In the genomic region with DNA sequence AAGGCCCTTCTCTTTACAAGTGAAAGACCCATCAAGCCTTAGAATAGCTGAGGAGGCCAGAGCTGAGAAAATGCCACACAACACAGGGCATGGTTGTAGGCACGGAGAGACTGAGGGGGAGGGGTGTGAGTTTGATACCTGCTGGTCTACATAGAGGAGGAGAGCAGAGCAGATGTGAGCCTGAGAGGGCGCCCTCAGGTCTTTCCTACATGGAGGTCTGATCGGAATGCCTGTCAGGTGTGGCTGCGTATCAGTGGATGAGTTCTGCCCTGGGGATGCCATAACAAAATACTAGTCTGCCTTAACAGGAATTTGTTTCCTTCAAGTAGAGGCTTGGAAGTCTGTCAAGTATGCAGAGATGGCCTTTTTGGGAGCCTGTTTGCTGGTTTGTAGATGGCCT, we compare ENCODE assay signal across 24 mouse cellular contexts. TPM values are rescaled to one million over a fixed set of nuclear protein-coding genes. Genes with fewer than 3 reads are reported as not detected.
A peak's percentile ranks its signal among the peaks of the same experiment; 100 is the strongest.
DNase-seq lines count a peak whose midpoint lies in the region; ATAC-seq and TF ChIP-seq lines count a peak whose summit lies in the region.
"Had no signal": no experiment of that assay in that cellular context is flagged by ENCODE, and none has a peak within 500 bp of the region (broad histone marks: within the 10 kb centered on the region; RNA-seq: fewer than 3 reads in every experiment).

No protein-coding gene starts in this region.

- no peak overlapping the region for H3K4me2 ChIP-seq in embryonic facial prominence, embryonic 14.5 days (ENCODE audit: low read depth, low read length)
- H3K4me2 ChIP-seq in heart, embryonic 11.5 days, result no peak overlapping the region
- H3K4me2 ChIP-seq: embryonic facial prominence, embryonic 13.5 days; forebrain, embryonic 15.5 days; heart, embryonic 15.5 days; hindbrain, embryonic 14.5 days had no signal

- DNase-seq in embryonic facial prominence, embryonic 14.5 days (ENCODE audit: low spot score), result peak; percentile 22
- DNase-seq in embryonic facial prominence, embryonic 10.5 days (ENCODE audit: low spot score), result no peak
- peak; percentile 18 to 44 for DNase-seq in heart, adult 18-20 months
- DNase-seq in heart, postnatal 36 days, result no peak
- DNase-seq in heart, postnatal 10 days, result peak; percentile 47 to 48
- DNase-seq: adrenal gland, adult 2 months; adrenal gland, postnatal 14 days; cerebellum, adult 11 months; cerebellum, adult 2 months; cerebellum, adult 9-11 months; cerebellum, postnatal 25 days; gastrocnemius, postnatal 25 days; kidney, adult 18-20 months had no signal

- no peak overlapping the region for H3K4me3 ChIP-seq in embryonic facial prominence, embryonic 14.5 days (ENCODE audit: low read depth, low read length)
- H3K4me3 ChIP-seq in embryonic facial prominence, embryonic 10.5 days, result no peak overlapping the region
- H3K4me3 ChIP-seq in heart, embryonic 11.5 days (ENCODE audit: low read depth, low read length), result no peak overlapping the region
- H3K4me3 ChIP-seq in E14TG2a.4 (replicated peaks; ENCODE audit: low read length), result 0 out of 2 replicates have a peak overlapping the region, but pooled peaks have one; percentile 0
- H3K4me3 ChIP-seq: embryonic facial prominence, embryonic 13.5 days; forebrain, embryonic 10.5 days; forebrain, embryonic 15.5 days; heart, embryonic 15.5 days had no signal

- intact Hi-C loops in heart, postnatal 36 days (cut with DNase I), result no loop called here
- intact Hi-C loops in heart, postnatal 10 days (cut with DNase I), result no loop called here

- no peak overlapping the region for H3K27ac ChIP-seq in embryonic facial prominence, embryonic 14.5 days (replicated peaks; ENCODE audit: low read depth, low read length)
- H3K27ac ChIP-seq in embryonic facial prominence, embryonic 10.5 days (replicated peaks), result no peak overlapping the region
- no peak overlapping the region for H3K27ac ChIP-seq in heart, embryonic 11.5 days (ENCODE audit: low read depth, low read length)
- H3K27ac ChIP-seq: embryonic facial prominence, embryonic 13.5 days; forebrain, embryonic 10.5 days; forebrain, embryonic 15.5 days; heart, embryonic 15.5 days; hindbrain, embryonic 14.5 days; hindbrain, postnatal 0 days had no signal

- 70% methylated on average over 4 of the region's 4 CpGs for WGBS in embryonic facial prominence, embryonic 14.5 days
- 78% methylated on average over 4 of the region's 4 CpGs for WGBS in embryonic facial prominence, embryonic 10.5 days
- WGBS in heart, embryonic 11.5 days (ENCODE audit: insufficient replicate concordance), result 68% methylated on average over 4 of the region's 4 CpGs

- no peak for TF ChIP-seq CTCF in E14TG2a.4 (conservative IDR thresholded peaks at IDR 0.05; ENCODE audit: low read length)

- H3K4me1 ChIP-seq in embryonic facial prominence, embryonic 14.5 days (ENCODE audit: control insufficient read depth, insufficient read depth, low read length), result 0 out of 2 replicates have a peak, but pooled peaks cover 8% of the 10 kb centered on the region
- H3K4me1 ChIP-seq in embryonic facial prominence, embryonic 10.5 days, result peaks cover 21% of the 10 kb centered on the region
- H3K4me1 ChIP-seq in heart, embryonic 11.5 days (ENCODE audit: control insufficient read depth, insufficient read depth, low read length), result peaks cover 14% of the 10 kb centered on the region
- peaks cover 98% of the 10 kb centered on the region for H3K4me1 ChIP-seq in E14TG2a.4 (replicated peaks; ENCODE audit: low read depth, low read length)

- H3K36me3 ChIP-seq in embryonic facial prominence, embryonic 14.5 days (ENCODE audit: control insufficient read depth, insufficient read depth, low read length), result no peaks in the 10 kb centered on the region
- H3K36me3 ChIP-seq in embryonic facial prominence, embryonic 10.5 days (replicated peaks), result no peaks in the 10 kb centered on the region
- no peaks in the 10 kb centered on the region for H3K36me3 ChIP-seq in heart, embryonic 11.5 days (ENCODE audit: control insufficient read depth, insufficient read depth, low read length)
- H3K36me3 ChIP-seq in E14TG2a.4 (ENCODE audit: insufficient read depth, low read length), result peaks cover 13% of the 10 kb centered on the region
- H3K36me3 ChIP-seq: embryonic facial prominence, embryonic 13.5 days; forebrain, embryonic 10.5 days; forebrain, embryonic 15.5 days; heart, embryonic 15.5 days had no signal

- H3K9ac ChIP-seq in embryonic facial prominence, embryonic 14.5 days (ENCODE audit: low read depth, low read length), result no peak overlapping the region
- H3K9ac ChIP-seq in heart, embryonic 11.5 days (ENCODE audit: low read depth, low read length), result no peak overlapping the region
- H3K9ac ChIP-seq: embryonic facial prominence, embryonic 13.5 days; forebrain, embryonic 15.5 days; heart, embryonic 15.5 days; hindbrain, embryonic 14.5 days had no signal

- ATAC-seq in embryonic facial prominence, embryonic 14.5 days (ENCODE audit: low read depth), result 0 out of 2 replicates have a peak, but pooled peaks have one; percentile 44
- no peak for ATAC-seq in heart, embryonic 11.5 days (replicated peaks; ENCODE audit: insufficient number of reproducible peaks, low FRiP score, low TSS enrichment)
- ATAC-seq in granulocyte monocyte progenitor cell, adult 5-6 weeks (replicated peaks; ENCODE audit: poor library complexity, severe bottlenecking), result no peak
- ATAC-seq: forebrain, embryonic 15.5 days; hindbrain, postnatal 0 days; inflammation-experienced regulatory T-cells, adult 6 months; intestine, embryonic 16.5 days had no signal

- no peaks in the 10 kb centered on the region for H3K9me3 ChIP-seq in embryonic facial prominence, embryonic 14.5 days (ENCODE audit: control insufficient read depth, low read length)
- no peaks in the 10 kb centered on the region for H3K9me3 ChIP-seq in embryonic facial prominence, embryonic 10.5 days
- no peaks in the 10 kb centered on the region for H3K9me3 ChIP-seq in heart, embryonic 11.5 days (replicated peaks; ENCODE audit: control insufficient read depth, low read length)
- H3K9me3 ChIP-seq in E14TG2a.4 (ENCODE audit: low read length), result no peaks in the 10 kb centered on the region
- H3K9me3 ChIP-seq: embryonic facial prominence, embryonic 13.5 days; forebrain, embryonic 10.5 days; forebrain, embryonic 15.5 days; heart, embryonic 15.5 days had no signal

- no peaks in the 10 kb centered on the region for H3K27me3 ChIP-seq in embryonic facial prominence, embryonic 14.5 days (replicated peaks; ENCODE audit: control insufficient read depth, insufficient read depth, low read length)
- H3K27me3 ChIP-seq in embryonic facial prominence, embryonic 10.5 days (replicated peaks; ENCODE audit: low read depth, poor library complexity, severe bottlenecking), result no peaks in the 10 kb centered on the region; the same call in 1 of the 2 replicates
- H3K27me3 ChIP-seq in heart, embryonic 11.5 days (ENCODE audit: control insufficient read depth, insufficient read depth, low read length), result no peaks in the 10 kb centered on the region
- H3K27me3 ChIP-seq in E14TG2a.4 (ENCODE audit: insufficient read depth, low read length), result no peaks in the 10 kb centered on the region
- H3K27me3 ChIP-seq: embryonic facial prominence, embryonic 13.5 days; forebrain, embryonic 15.5 days; heart, embryonic 15.5 days had no signal

RNA-seq across cellular contexts. Expression of a gene that starts 37.0 kb away (rescaled TPM):
- 10.0 and 10.2 TPM in 2 replicates for polyA plus RNA-seq in embryonic facial prominence, embryonic 14.5 days (2014; fragmentation: Nextera tagmentation; extraction: Ambion mirVana)
- 6.6 and 8.1 TPM in 2 replicates for polyA plus RNA-seq in embryonic facial prominence, embryonic 10.5 days (2016; fragmentation: Nextera tagmentation; extraction: Ambion mirVana)
- total RNA-seq in heart, adult 18-20 months (2021), result 10 to 100 TPM; 11.2 to 20.6 TPM
- 10 to 100 TPM; 21.0 to 23.3 TPM for total RNA-seq in heart, postnatal 36 days (2021)
- total RNA-seq in heart, postnatal 10 days (2021), result 10 to 100 TPM; 13.6 to 15.8 TPM
- 2.8 and 3.9 TPM in 2 replicates for polyA plus RNA-seq in heart, embryonic 11.5 days (2014; fragmentation: Nextera tagmentation; extraction: Ambion mirVana)
- 19.0 and 22.6 TPM in 2 replicates for total RNA-seq in granulocyte monocyte progenitor cell, adult 5-6 weeks (2014; fragmentation: Nextera tagmentation)
- 18.3 and 22.4 TPM in 2 replicates for total RNA-seq in granulocyte monocyte progenitor cell, adult 5-6 weeks (2017)

Comparison
In these comparisons a context has a peak if more than half of its experiments do, and no peak if none do; other contexts are left out.
1. DNase-seq: peak in embryonic facial prominence, embryonic 14.5 days (single experiment), heart, adult 18-20 months (2 of 2) and heart, postnatal 10 days (2 of 2); none in embryonic facial prominence, embryonic 10.5 days (single experiment) and heart, postnatal 36 days (0 of 2).